Mouse (Mus musculus) limb, embryonic 15.5 days (tissue): ENCODE measurements around the gene Mrpl24. TPM values are rescaled to one million over a fixed set of nuclear protein-coding genes. Genes with fewer than 3 reads are reported as not detected.

Source experiments
- ATAC-seq: fragments of 200-750 bp; cut with Nextera tagmentation; 2 replicates; pipeline ENCODE4 v1.8.0; 2017; ENCODE audit warnings: low read depth, moderate TSS enrichment; ENCODE audit not compliant: insufficient number of reproducible peaks, low FRiP score, low TSS enrichment
- H3K27ac ChIP-seq: fragments of 300-500 bp; sonication (generic); 2 replicates; pipeline ENCODE4 v1.5.1; 2015; ENCODE audit warnings: moderate library complexity, mild to moderate bottlenecking, inconsistent platforms
- H3K27me3 ChIP-seq: fragments of 300-500 bp; sonication (generic); 2 replicates; pipeline ENCODE4 v1.6.1; 2015; ENCODE audit warnings: inconsistent platforms
- H3K36me3 ChIP-seq: fragments of 300-500 bp; sonication (generic); 2 replicates; pipeline ENCODE4 v1.6.1; 2015; ENCODE audit warnings: inconsistent platforms
- H3K4me1 ChIP-seq: fragments of 300-500 bp; sonication (generic); 2 replicates; pipeline ENCODE4 v1.6.1; 2015; ENCODE audit warnings: inconsistent platforms
- H3K4me2 ChIP-seq: fragments of 300-500 bp; sonication (generic); 2 replicates; pipeline ENCODE4 v1.6.1; 2015; ENCODE audit warnings: mild to moderate bottlenecking, inconsistent platforms
- H3K4me3 ChIP-seq: fragments of 300-500 bp; sonication (generic); 2 replicates; pipeline ENCODE4 v1.5.1; 2015; ENCODE audit warnings: mild to moderate bottlenecking, inconsistent platforms
- H3K9ac ChIP-seq: fragments of 300-500 bp; sonication (generic); 2 replicates; pipeline ENCODE4 v1.6.1; 2015; ENCODE audit warnings: inconsistent platforms
- H3K9me3 ChIP-seq: fragments of 300-500 bp; sonication (generic); 2 replicates; pipeline ENCODE4 v1.6.1; 2016; ENCODE audit warnings: inconsistent platforms
- WGBS: fragments of 180-500 bp; shearing (Covaris S2); methylation state at CpG from one replicate; pipeline ENCODE4 v1.1.7; 2015; 5-methylcytosine and 5-hydroxymethylcytosine counted together
- polyA plus RNA-seq: library from polyadenylated mRNA; unstranded; fragments of >200 nt; fragmentation: Nextera tagmentation; extraction: Ambion mirVana; gene quantifications from 2 replicates; pipeline ENCODE4 v1.2.1, GENCODE M21; 2015

Gene Mrpl24
- polyA plus RNA-seq, 1 experiment from 2014 or later: 64.3 TPM

DNA sequence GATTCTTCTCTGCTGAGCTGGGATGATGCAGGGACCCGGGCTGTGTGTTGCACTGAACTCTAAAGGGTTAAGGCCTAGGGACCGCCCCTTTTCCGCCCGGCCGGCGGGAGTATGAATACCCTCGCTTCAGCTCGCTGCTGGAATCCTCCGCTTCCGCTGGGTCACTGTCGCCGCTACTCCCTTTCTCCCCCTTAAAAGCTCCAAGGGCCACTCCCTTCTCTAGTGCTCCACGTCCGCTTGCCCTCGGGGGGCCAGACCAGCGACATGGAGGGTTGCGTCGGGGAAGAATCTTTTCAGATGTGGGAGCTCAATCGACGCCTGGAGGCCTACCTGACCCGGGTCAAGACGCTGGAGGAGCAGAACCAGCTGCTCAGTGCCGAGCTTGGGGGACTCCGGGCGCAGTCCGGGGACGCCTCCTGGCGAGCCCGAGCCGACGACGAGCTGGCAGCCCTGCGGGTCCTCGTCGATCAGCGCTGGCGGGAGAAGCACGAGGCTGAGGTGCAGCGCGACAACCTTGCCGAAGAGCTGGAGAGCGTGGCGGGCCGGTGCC, 51.7 kb downstream of the Mrpl24 start, which contains the start of gene Nes:
Gene Nes, plus strand, starts transcription at position 140 of the 550 bp plus-strand sequence.
- Histone ChIP-seq H3K36me3 (no peaks in the 10 kb centered on the region), H3K9me3 (no peaks in the 10 kb centered on the region)
- WGBS: under 1% methylated on average over 44 of the region's 44 CpGs

DNA sequence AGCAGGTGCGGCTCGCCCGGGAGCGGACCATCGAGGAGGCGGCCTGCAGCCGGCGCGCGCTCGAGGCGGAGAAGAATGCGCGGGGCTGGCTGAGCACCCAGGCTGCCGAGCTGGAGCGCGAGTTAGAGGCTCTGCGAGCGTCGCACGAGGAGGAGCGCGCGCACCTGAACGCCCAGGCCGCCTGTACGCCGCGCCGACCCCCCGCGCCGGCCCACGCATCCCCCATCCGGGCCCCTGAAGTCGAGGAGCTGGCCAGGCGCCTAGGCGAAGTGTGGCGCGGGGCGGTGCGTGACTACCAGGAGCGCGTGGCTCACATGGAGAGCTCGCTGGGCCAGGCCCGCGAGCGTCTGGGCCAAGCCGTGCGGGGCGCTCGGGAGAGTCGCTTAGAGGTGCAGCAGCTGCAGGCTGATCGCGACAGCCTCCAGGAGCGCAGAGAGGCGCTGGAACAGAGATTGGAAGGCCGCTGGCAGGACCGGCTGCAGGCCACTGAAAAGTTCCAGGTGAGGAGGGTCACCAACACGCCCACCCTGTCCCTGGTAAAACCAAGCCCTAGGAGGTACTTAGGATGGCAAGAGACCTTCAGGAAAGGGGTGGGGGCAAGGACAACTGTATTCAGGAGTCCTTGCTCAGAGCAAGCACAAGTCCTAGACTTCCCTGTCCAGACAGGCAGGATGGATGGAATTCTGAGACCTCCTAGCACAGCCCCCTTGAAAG, 52.3 kb downstream of the Mrpl24 start:
- H3K9me3 ChIP-seq: no peaks in the 10 kb centered on the region
- ATAC-seq: no peak
- peaks cover 43% of the 10 kb centered on the region for H3K4me1 ChIP-seq
- H3K27ac ChIP-seq: peak overlapping the region; percentile 67
- no peaks in the 10 kb centered on the region for H3K36me3 ChIP-seq
- peaks cover 36% of the 10 kb centered on the region for H3K27me3 ChIP-seq
- 1% methylated on average over 55 of the region's 60 CpGs for WGBS
- H3K4me3 ChIP-seq: peak overlapping the region; percentile 52
- peak overlapping the region; percentile 62 for H3K9ac ChIP-seq
- peak overlapping the region; percentile 94 for H3K4me2 ChIP-seq

More for the DNA sequence above, 51.7 kb downstream of the Mrpl24 start, which contains the start of gene Nes:
- Histone ChIP-seq H3K4me3 (peak within 1 kb of the TSS; percentile 52), H3K9ac (peak within 1 kb of the TSS; percentile 62), H3K4me1 (peaks cover 43% of the 10 kb centered on the region), H3K27ac (peak within 1 kb of the TSS; percentile 67), H3K4me2 (peak within 1 kb of the TSS; percentile 94), H3K27me3 (peaks cover 36% of the 10 kb centered on the region)
- peak; percentile 55 for ATAC-seq

DNA sequence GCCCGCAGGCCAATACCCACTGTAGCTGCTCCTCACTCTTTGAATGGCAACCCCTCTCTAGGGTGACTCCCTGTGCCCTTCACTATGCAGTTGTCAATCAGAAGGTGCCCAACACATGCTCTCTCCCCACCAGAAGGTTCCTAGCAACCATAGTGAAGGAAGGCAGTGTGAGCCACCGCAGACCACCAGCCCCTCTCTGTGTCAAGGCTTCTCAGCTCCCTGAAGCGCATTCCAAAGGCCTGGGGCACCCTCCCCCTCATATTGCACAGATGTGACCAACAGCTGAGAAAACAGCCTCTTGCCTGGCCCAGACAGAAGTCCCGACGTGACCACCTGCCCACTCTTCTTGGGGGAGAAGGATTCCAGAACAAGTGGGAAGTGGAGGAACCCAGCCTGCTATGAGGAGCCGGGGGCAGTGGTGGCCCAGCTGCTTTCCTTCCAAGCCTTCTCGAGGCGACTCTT, 52.9 kb downstream of the Mrpl24 start:
- peaks cover 36% of the 10 kb centered on the region for H3K27me3 ChIP-seq
- ATAC-seq: no peak
- 14% methylated on average over 8 of the region's 8 CpGs for WGBS

DNA sequence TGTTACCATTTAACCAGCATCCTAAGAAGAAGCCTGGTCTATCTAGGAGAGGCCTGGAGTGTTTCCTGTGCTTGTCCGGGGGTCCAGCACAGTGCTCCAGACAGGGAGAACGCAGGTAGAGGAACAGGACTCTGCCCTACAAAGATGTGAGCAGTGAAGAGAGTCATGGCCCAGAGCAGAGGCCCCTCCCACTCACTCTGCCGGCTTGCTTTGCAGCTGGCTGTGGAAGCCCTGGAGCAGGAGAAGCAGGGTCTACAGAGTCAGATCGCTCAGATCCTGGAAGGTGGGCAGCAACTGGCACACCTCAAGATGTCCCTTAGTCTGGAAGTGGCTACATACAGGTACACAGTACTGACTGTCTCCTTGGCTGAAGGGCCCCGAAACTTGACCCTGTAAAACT, 53.5 kb downstream of the Mrpl24 start:
- no peaks in the 10 kb centered on the region for H3K9me3 ChIP-seq
- H3K4me2 ChIP-seq: peak overlapping the region; percentile 94
- H3K4me3 ChIP-seq: peak overlapping the region; percentile 52
- H3K36me3 ChIP-seq: no peaks in the 10 kb centered on the region
- H3K4me1 ChIP-seq: peaks cover 43% of the 10 kb centered on the region
- 23% methylated on average over 5 of the region's 5 CpGs for WGBS
- peaks cover 36% of the 10 kb centered on the region for H3K27me3 ChIP-seq
- no peak overlapping the region for H3K27ac ChIP-seq
- ATAC-seq: no peak
- H3K9ac ChIP-seq: no peak overlapping the region

More for the DNA sequence above, 52.9 kb downstream of the Mrpl24 start:
- Histone ChIP-seq H3K4me2 (peak overlapping the region; percentile 94), H3K4me3 (peak overlapping the region; percentile 52), H3K9ac (no peak overlapping the region), H3K4me1 (peaks cover 43% of the 10 kb centered on the region), H3K27ac (no peak overlapping the region), H3K36me3 (no peaks in the 10 kb centered on the region), H3K9me3 (no peaks in the 10 kb centered on the region)

Other genes with a start within 250 kb of the Mrpl24 start
- 0.36 and 0.59 TPM in 2 replicates for gene Lrrc71, start 170.9 kb upstream of the Mrpl24 start, polyA plus RNA-seq
- gene Ntrk1, start 124.3 kb upstream of the Mrpl24 start, polyA plus RNA-seq: 0.48 and 0.76 TPM in 2 replicates
- gene Insrr, start 122.6 kb upstream of the Mrpl24 start, polyA plus RNA-seq: 0.19 and 0.36 TPM in 2 replicates
- gene Pear1, start 95.2 kb upstream of the Mrpl24 start, polyA plus RNA-seq: 24.6 and 25.7 TPM in 2 replicates
- gene Sh2d2a, start 72.8 kb upstream of the Mrpl24 start, polyA plus RNA-seq: 0.05 TPM in 1 of 2 replicates, not detected in the other
- 13.1 and 15.0 TPM in 2 replicates for gene Prcc, start 33.9 kb upstream of the Mrpl24 start, polyA plus RNA-seq
- gene Hdgf, start 13.2 kb upstream of the Mrpl24 start, polyA plus RNA-seq: 223 and 241 TPM in 2 replicates
- 48.5 and 56.0 TPM in 2 replicates for gene Isg20l2, start 10.8 kb downstream of the Mrpl24 start, polyA plus RNA-seq
- gene Rrnad1, start 11.2 kb downstream of the Mrpl24 start, polyA plus RNA-seq: 18.4 and 18.5 TPM in 2 replicates
- 249 and 274 TPM in 2 replicates for gene Crabp2, start 29.2 kb downstream of the Mrpl24 start, polyA plus RNA-seq
- gene Nes, start 51.6 kb downstream of the Mrpl24 start, polyA plus RNA-seq: 26.6 and 37.2 TPM in 2 replicates
- 0.72 and 1.1 TPM in 2 replicates for gene Bcan, start 80.7 kb downstream of the Mrpl24 start, polyA plus RNA-seq
- not detected in 2 replicates for gene Hapln2, start 108.1 kb downstream of the Mrpl24 start, polyA plus RNA-seq
- 29.4 and 32.6 TPM in 2 replicates for gene Gpatch4, start 123.6 kb downstream of the Mrpl24 start, polyA plus RNA-seq
- gene Naxe, start 139.0 kb downstream of the Mrpl24 start, polyA plus RNA-seq: 184 and 193 TPM in 2 replicates
- gene Ttc24, start 158.8 kb downstream of the Mrpl24 start, polyA plus RNA-seq: not detected in 2 replicates
- gene Iqgap3, start 162.5 kb downstream of the Mrpl24 start, polyA plus RNA-seq: 17.6 and 17.8 TPM in 2 replicates
- 23.3 and 29.8 TPM in 2 replicates for gene Mef2d, start 222.9 kb downstream of the Mrpl24 start, polyA plus RNA-seq